Mouse (Mus musculus): ENCODE data around the gene Gpr180. TPM values are rescaled to one million over a fixed set of nuclear protein-coding genes. Genes with fewer than 3 reads are reported as not detected.

Gpr180 gene
- polyA plus RNA-seq, 1 experiment from 2014 or later = 53.0 TPM

- 49% methylated on average over 10 of the region's 10 CpGs for WGBS
- Histone ChIP-seq H3K9me3 (ENCODE audit: control insufficient read depth, low read length) (no peaks in the 10 kb centered on the region), H3K27me3 (ENCODE audit: control insufficient read depth, insufficient read depth, low read depth, low read length) (peaks cover 15% of the 10 kb centered on the region), H3K27ac (ENCODE audit: low read length) (no peak overlapping the region), H3K4me3 (ENCODE audit: low read length) (no peak overlapping the region), H3K36me3 (ENCODE audit: control insufficient read depth, insufficient read depth, low read length) (no peaks in the 10 kb centered on the region), H3K9ac (ENCODE audit: low read length) (no peak overlapping the region), H3K4me2 (ENCODE audit: low read depth, low read length) (no peak overlapping the region), H3K4me1 (replicated peaks; ENCODE audit: control insufficient read depth, insufficient read depth, low read length) (no peaks in the 10 kb centered on the region)
- ATAC-seq (ENCODE audit: low read depth) = no peak
Measured at GRCm38 (mm10) chr14:118193001-118193628, 56.2 kb downstream of the Gpr180 start.

- Histone ChIP-seq H3K9ac (ENCODE audit: low read length) (no peak overlapping the region), H3K4me2 (ENCODE audit: low read depth, low read length) (no peak overlapping the region), H3K36me3 (ENCODE audit: control insufficient read depth, insufficient read depth, low read length) (no peaks in the 10 kb centered on the region), H3K9me3 (ENCODE audit: control insufficient read depth, low read length) (no peaks in the 10 kb centered on the region), H3K4me1 (replicated peaks; ENCODE audit: control insufficient read depth, insufficient read depth, low read length) (no peaks in the 10 kb centered on the region), H3K27ac (ENCODE audit: low read length) (no peak overlapping the region), H3K4me3 (ENCODE audit: low read length) (no peak overlapping the region), H3K27me3 (ENCODE audit: control insufficient read depth, insufficient read depth, low read depth, low read length) (peaks cover 15% of the 10 kb centered on the region)
- ATAC-seq (ENCODE audit: low read depth) = no peak
- 37% methylated on average over 10 of the region's 10 CpGs for WGBS
Measured at GRCm38 (mm10) chr14:118193663-118194062, 56.7 kb downstream of the Gpr180 start.

- H3K9me3 ChIP-seq (ENCODE audit: control insufficient read depth, low read length) = no peaks in the 10 kb centered on the region
- H3K27ac ChIP-seq (ENCODE audit: low read length) = no peak overlapping the region
- no peak overlapping the region for H3K9ac ChIP-seq (ENCODE audit: low read length)
- no peaks in the 10 kb centered on the region for H3K4me1 ChIP-seq (replicated peaks; ENCODE audit: control insufficient read depth, insufficient read depth, low read length)
- H3K36me3 ChIP-seq (ENCODE audit: control insufficient read depth, insufficient read depth, low read length) = no peaks in the 10 kb centered on the region
- no peak overlapping the region for H3K4me3 ChIP-seq (ENCODE audit: low read length)
- WGBS = 31% methylated on average over 13 of the region's 13 CpGs
- peaks cover 15% of the 10 kb centered on the region for H3K27me3 ChIP-seq (ENCODE audit: control insufficient read depth, insufficient read depth, low read depth, low read length)
- H3K4me2 ChIP-seq (ENCODE audit: low read depth, low read length) = 0 out of 2 replicates have a peak overlapping the region, but pooled peaks have one; percentile 18
- no peak for ATAC-seq (ENCODE audit: low read depth)
Measured at GRCm38 (mm10) chr14:118194219-118194914, 57.4 kb downstream of the Gpr180 start.

- Histone ChIP-seq H3K4me2 (ENCODE audit: low read depth, low read length) (no peak overlapping the region), H3K4me3 (ENCODE audit: low read length) (no peak overlapping the region), H3K27ac (ENCODE audit: low read length) (no peak overlapping the region), H3K36me3 (ENCODE audit: control insufficient read depth, insufficient read depth, low read length) (no peaks in the 10 kb centered on the region), H3K9me3 (ENCODE audit: control insufficient read depth, low read length) (no peaks in the 10 kb centered on the region), H3K9ac (ENCODE audit: low read length) (no peak overlapping the region), H3K27me3 (ENCODE audit: control insufficient read depth, insufficient read depth, low read depth, low read length) (peaks cover 15% of the 10 kb centered on the region), H3K4me1 (replicated peaks; ENCODE audit: control insufficient read depth, insufficient read depth, low read length) (no peaks in the 10 kb centered on the region)
- 58% methylated on average over 12 of the region's 12 CpGs for WGBS
- no peak for ATAC-seq (ENCODE audit: low read depth)
Measured at GRCm38 (mm10) chr14:118197063-118197462, 60.1 kb downstream of the Gpr180 start.

GRCm38 (mm10) chr14:118200731-118201130 is 63.8 kb downstream of the Gpr180 start:
- H3K4me2 ChIP-seq (ENCODE audit: low read depth, low read length) = no peak overlapping the region
- no peaks in the 10 kb centered on the region for H3K4me1 ChIP-seq (replicated peaks; ENCODE audit: control insufficient read depth, insufficient read depth, low read length)
- H3K9me3 ChIP-seq (ENCODE audit: control insufficient read depth, low read length) = no peaks in the 10 kb centered on the region; the same call in 1 of the 2 replicates
- H3K4me3 ChIP-seq (ENCODE audit: low read length) = no peak overlapping the region
- WGBS = 81% methylated on average over 3 of the region's 3 CpGs
- no peak overlapping the region for H3K27ac ChIP-seq (ENCODE audit: low read length)
- H3K36me3 ChIP-seq (ENCODE audit: control insufficient read depth, insufficient read depth, low read length) = no peaks in the 10 kb centered on the region
- no peak for ATAC-seq (ENCODE audit: low read depth)
- peaks cover 4% of the 10 kb centered on the region; the same call in 1 of the 2 replicates for H3K27me3 ChIP-seq (ENCODE audit: control insufficient read depth, insufficient read depth, low read depth, low read length)
- H3K9ac ChIP-seq (ENCODE audit: low read length) = no peak overlapping the region

- 73% methylated on average over 5 of the region's 5 CpGs for WGBS
- Histone ChIP-seq H3K27me3 (ENCODE audit: control insufficient read depth, insufficient read depth, low read depth, low read length) (peaks cover 3% of the 10 kb centered on the region; the same call in 1 of the 2 replicates), H3K4me3 (ENCODE audit: low read length) (no peak overlapping the region), H3K4me2 (ENCODE audit: low read depth, low read length) (no peak overlapping the region), H3K9ac (ENCODE audit: low read length) (no peak overlapping the region), H3K36me3 (ENCODE audit: control insufficient read depth, insufficient read depth, low read length) (no peaks in the 10 kb centered on the region), H3K27ac (ENCODE audit: low read length) (no peak overlapping the region), H3K4me1 (replicated peaks; ENCODE audit: control insufficient read depth, insufficient read depth, low read length) (no peaks in the 10 kb centered on the region), H3K9me3 (ENCODE audit: control insufficient read depth, low read length) (no peaks in the 10 kb centered on the region; the same call in 1 of the 2 replicates)
- no peak for ATAC-seq (ENCODE audit: low read depth)
Measured at GRCm38 (mm10) chr14:118202006-118202405, 65.0 kb downstream of the Gpr180 start.

GRCm38 (mm10) chr14:118203031-118203430 is 66.1 kb downstream of the Gpr180 start:
- Histone ChIP-seq H3K9me3 (ENCODE audit: control insufficient read depth, low read length) (no peaks in the 10 kb centered on the region; the same call in 1 of the 2 replicates), H3K27ac (ENCODE audit: low read length) (no peak overlapping the region)
- 82% methylated on average over 7 of the region's 7 CpGs for WGBS

GRCm38 (mm10) chr14:118207347-118207746 is 70.4 kb downstream of the Gpr180 start:
- Histone ChIP-seq H3K4me3 (ENCODE audit: low read length) (no peak overlapping the region), H3K4me2 (ENCODE audit: low read depth, low read length) (no peak overlapping the region), H3K4me1 (replicated peaks; ENCODE audit: control insufficient read depth, insufficient read depth, low read length) (no peaks in the 10 kb centered on the region), H3K36me3 (ENCODE audit: control insufficient read depth, insufficient read depth, low read length) (no peaks in the 10 kb centered on the region), H3K27ac (ENCODE audit: low read length) (no peak overlapping the region), H3K27me3 (ENCODE audit: control insufficient read depth, insufficient read depth, low read depth, low read length) (peaks cover 2% of the 10 kb centered on the region; the same call in 1 of the 2 replicates), H3K9ac (ENCODE audit: low read length) (no peak overlapping the region), H3K9me3 (ENCODE audit: control insufficient read depth, low read length) (no peaks in the 10 kb centered on the region; the same call in 1 of the 2 replicates)
- WGBS = 80% methylated on average over 3 of the region's 3 CpGs
- no peak for ATAC-seq (ENCODE audit: low read depth)

More at GRCm38 (mm10) chr14:118203031-118203430, 66.1 kb downstream of the Gpr180 start:
- ATAC-seq (ENCODE audit: low read depth) = no peak
- Histone ChIP-seq H3K4me1 (replicated peaks; ENCODE audit: control insufficient read depth, insufficient read depth, low read length) (no peaks in the 10 kb centered on the region), H3K9ac (ENCODE audit: low read length) (no peak overlapping the region), H3K4me3 (ENCODE audit: low read length) (no peak overlapping the region), H3K27me3 (ENCODE audit: control insufficient read depth, insufficient read depth, low read depth, low read length) (no peaks in the 10 kb centered on the region), H3K4me2 (ENCODE audit: low read depth, low read length) (no peak overlapping the region), H3K36me3 (ENCODE audit: control insufficient read depth, insufficient read depth, low read length) (no peaks in the 10 kb centered on the region)

GRCm38 (mm10) chr14:118209642-118210041 is 72.7 kb downstream of the Gpr180 start:
- ATAC-seq (ENCODE audit: low read depth) = no peak
- H3K4me2 ChIP-seq (ENCODE audit: low read depth, low read length) = no peak overlapping the region
- H3K27ac ChIP-seq (ENCODE audit: low read length) = no peak overlapping the region
- H3K9me3 ChIP-seq (ENCODE audit: control insufficient read depth, low read length) = no peaks in the 10 kb centered on the region
- WGBS = 10% methylated on average over 5 of the region's 5 CpGs
- H3K9ac ChIP-seq (ENCODE audit: low read length) = no peak overlapping the region
- peaks cover 2% of the 10 kb centered on the region; the same call in 1 of the 2 replicates for H3K27me3 ChIP-seq (ENCODE audit: control insufficient read depth, insufficient read depth, low read depth, low read length)
- H3K4me1 ChIP-seq (replicated peaks; ENCODE audit: control insufficient read depth, insufficient read depth, low read length) = no peaks in the 10 kb centered on the region
- no peak overlapping the region for H3K4me3 ChIP-seq (ENCODE audit: low read length)
- H3K36me3 ChIP-seq (ENCODE audit: control insufficient read depth, insufficient read depth, low read length) = no peaks in the 10 kb centered on the region

Measured in lung, embryonic 16.5 days (tissue).